Mouse (Mus musculus): Measurements from ENCODE around the gene Cyb561d2. TPM values are rescaled to one million over a fixed set of nuclear protein-coding genes. Genes with fewer than 3 reads are reported as not detected.

Cyb561d2 gene
- total and polyA plus RNA-seq, 3 experiments: 23.8 to 37.8 (median 35.7) TPM

- dilution Hi-C loops (cut with MboI; ENCODE audit: extremely low pct_ligation_motif_present, extremely low pct_unique_long_range_greater_than_20kb, low sequenced_read_pairs) (no loop called here), in situ Hi-C loops (cut with MboI; ENCODE audit: low pct_ligation_motif_present, low pct_unique_long_range_greater_than_20kb, low sequenced_read_pairs) (no loop called here)
- no peak overlapping the region for H3K9ac ChIP-seq (ENCODE audit: insufficient read depth, low read depth)
- H3K4me3 ChIP-seq (replicated peaks in 1 of 3; ENCODE audit: low read depth in 2 of 3, low read length in 2 of 3, poor library complexity in 1 of 3): no peak overlapping the region
- no peaks in the 10 kb centered on the region for H3K27me3 ChIP-seq (replicated peaks)
- no peak overlapping the region for H3K4me2 ChIP-seq (ENCODE audit: insufficient read depth, low read depth, poor library complexity, severe bottlenecking)
- TF ChIP-seq JUN (IDR thresholded peaks at IDR 0.05; ENCODE audit: insufficient read depth, low read depth, low read length) (no peak), GABPA (IDR thresholded peaks at IDR 0.05; ENCODE audit: insufficient replicate concordance, low read depth, low read length) (no peak), MAFK (IDR thresholded peaks at IDR 0.05; ENCODE audit: insufficient replicate concordance, low read length) (no peak), MAX (IDR thresholded peaks at IDR 0.05; ENCODE audit: low read length) (no peak), PAX5 (IDR thresholded peaks at IDR 0.05; ENCODE audit: low read length) (no peak), ZC3H11A (IDR thresholded peaks at IDR 0.05; ENCODE audit: low read depth, low read length) (no peak), POLR2AphosphoS2 (IDR thresholded peaks at IDR 0.05; ENCODE audit: low read depth, low read length) (no peak), TBP (conservative IDR thresholded peaks at IDR 0.05; ENCODE audit: low read depth, low read length) (no peak), ZKSCAN1 (IDR thresholded peaks at IDR 0.05; ENCODE audit: borderline replicate concordance, low read depth, low read length) (no peak), NRF1 (IDR thresholded peaks at IDR 0.05; ENCODE audit: low read depth, low read length) (no peak), NELFE (IDR thresholded peaks at IDR 0.05; ENCODE audit: low read depth, low read length) (no peak), JUND (conservative IDR thresholded peaks at IDR 0.05; ENCODE audit: low read depth, low read length) (no peak), ETS1 (conservative IDR thresholded peaks at IDR 0.05; ENCODE audit: low read depth, low read length) (no peak), CHD1 (IDR thresholded peaks at IDR 0.05; ENCODE audit: low read depth, low read length) (no peak), MAZ (IDR thresholded peaks at IDR 0.05; ENCODE audit: low read depth, low read length) (no peak), EP300 (IDR thresholded peaks at IDR 0.05; ENCODE audit: low read length) (no peak), KAT2A (IDR thresholded peaks at IDR 0.05; ENCODE audit: insufficient replicate concordance, low read length) (no peak), ELF1 (IDR thresholded peaks at IDR 0.05; ENCODE audit: low read depth, low read length) (no peak), CHD2 (IDR thresholded peaks at IDR 0.05; ENCODE audit: low read length) (no peak)
- peaks cover 17 to 43% of the 10 kb centered on the region in 2 experiments for H3K4me1 ChIP-seq (ENCODE audit: control insufficient read depth in 1 of 2, insufficient read depth in 2 of 2)
- no peaks in the 10 kb centered on the region for H3K79me2 ChIP-seq (replicated peaks; ENCODE audit: control insufficient read depth, extremely low read depth, insufficient read depth, poor library complexity, severe bottlenecking)
- no peak for DNase-seq (ENCODE audit: extremely low read depth)
- no peak overlapping the region for H3K27ac ChIP-seq (ENCODE audit: insufficient read depth, low read depth)
- no peaks in the 10 kb centered on the region for H3K9me3 ChIP-seq (replicated peaks; ENCODE audit: low read length)
- H3K36me3 ChIP-seq (replicated peaks in 1 of 2; ENCODE audit: control insufficient read depth in 1 of 2, insufficient read depth in 1 of 2, low read length in 1 of 2): peaks cover 8 to 24% of the 10 kb centered on the region in 2 experiments
These were observed 37.3 kb upstream of the Cyb561d2 start for GRCm38 (mm10) chr9:107579023-107579900.

DNA sequence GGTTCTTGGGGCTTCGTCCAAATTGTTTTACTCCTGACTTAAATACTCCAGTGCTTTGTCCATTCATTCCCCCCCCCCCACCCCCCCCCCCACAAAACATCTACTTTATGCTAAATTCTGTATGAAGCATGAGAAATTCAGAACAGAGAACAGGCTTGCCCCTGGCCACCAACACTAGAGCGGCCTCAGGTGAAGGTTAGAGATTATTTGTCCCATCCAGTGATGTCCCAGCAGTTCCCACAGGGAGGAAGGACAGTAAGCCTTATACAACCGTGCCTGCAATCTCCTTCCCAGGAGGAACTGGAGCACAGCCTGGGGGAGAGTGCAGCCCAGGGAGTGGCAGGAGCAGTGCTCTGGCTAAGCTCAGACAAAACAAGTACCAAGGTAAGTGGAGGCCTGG, 36.6 kb upstream of the Cyb561d2 start, which contains the start of gene Naa80:
Naa80 (plus strand) TSS at position 301 of the 400 bp plus-strand sequence.
- peaks cover 17 to 43% of the 10 kb centered on the region in 2 experiments for H3K4me1 ChIP-seq (ENCODE audit: control insufficient read depth in 1 of 2, insufficient read depth in 2 of 2)
- no peak for DNase-seq (ENCODE audit: extremely low read depth)
- H3K36me3 ChIP-seq (replicated peaks in 1 of 2; ENCODE audit: control insufficient read depth in 1 of 2, insufficient read depth in 1 of 2, low read length in 1 of 2): peaks cover 8 to 20% of the 10 kb centered on the region in 2 experiments
- TF ChIP-seq TCF12 (IDR thresholded peaks at IDR 0.05; ENCODE audit: low read depth, low read length) (no peak), E2F4 (IDR thresholded peaks at IDR 0.05; ENCODE audit: insufficient replicate concordance, low read depth, low read length) (no peak), USF1 (IDR thresholded peaks at IDR 0.05; ENCODE audit: low read depth, low read length) (no peak), SMC3 (IDR thresholded peaks at IDR 0.05; ENCODE audit: low read depth, low read length) (no peak), GABPA (IDR thresholded peaks at IDR 0.05; ENCODE audit: insufficient replicate concordance, low read depth, low read length) (no peak), JUN (IDR thresholded peaks at IDR 0.05; ENCODE audit: insufficient read depth, low read depth, low read length) (no peak), ETS1 (conservative IDR thresholded peaks at IDR 0.05; ENCODE audit: low read depth, low read length) (no peak), CHD1 (IDR thresholded peaks at IDR 0.05; ENCODE audit: low read depth, low read length) (no peak), KAT2A (IDR thresholded peaks at IDR 0.05; ENCODE audit: insufficient replicate concordance, low read length) (no peak), MXI1 (IDR thresholded peaks at IDR 0.05; ENCODE audit: low read depth, low read length) (no peak), PAX5 (IDR thresholded peaks at IDR 0.05; ENCODE audit: low read length) (no peak), ZKSCAN1 (IDR thresholded peaks at IDR 0.05; ENCODE audit: borderline replicate concordance, low read depth, low read length) (no peak), RAD21 (IDR thresholded peaks at IDR 0.05; ENCODE audit: low read depth, low read length) (no peak), ELF1 (IDR thresholded peaks at IDR 0.05; ENCODE audit: low read depth, low read length) (no peak), MAX (IDR thresholded peaks at IDR 0.05; ENCODE audit: low read length) (no peak), BHLHE40 (IDR thresholded peaks at IDR 0.05; ENCODE audit: low read depth, low read length) (no peak), EP300 (IDR thresholded peaks at IDR 0.05; ENCODE audit: low read length) (no peak), MYC (IDR thresholded peaks at IDR 0.05; ENCODE audit: low read depth, low read length) (no peak), CHD2 (IDR thresholded peaks at IDR 0.05; ENCODE audit: low read length) (no peak), IRF4 (IDR thresholded peaks at IDR 0.05; ENCODE audit: low read depth, low read length) (no peak)
- in situ Hi-C loops (cut with MboI; ENCODE audit: low pct_ligation_motif_present, low pct_unique_long_range_greater_than_20kb, low sequenced_read_pairs): no loop called here
- H3K27ac ChIP-seq (ENCODE audit: insufficient read depth, low read depth): no peak within 1 kb of the TSS
- no peaks in the 10 kb centered on the region for H3K79me2 ChIP-seq (replicated peaks; ENCODE audit: control insufficient read depth, extremely low read depth, insufficient read depth, poor library complexity, severe bottlenecking)
- dilution Hi-C loops (cut with MboI; ENCODE audit: extremely low pct_ligation_motif_present, extremely low pct_unique_long_range_greater_than_20kb, low sequenced_read_pairs): no loop called here
- H3K4me2 ChIP-seq (ENCODE audit: insufficient read depth, low read depth, poor library complexity, severe bottlenecking): no peak within 1 kb of the TSS
- no peak within 1 kb of the TSS for H3K4me3 ChIP-seq (replicated peaks in 1 of 3; ENCODE audit: low read depth in 2 of 3, low read length in 2 of 3, poor library complexity in 1 of 3)
- H3K9ac ChIP-seq (ENCODE audit: insufficient read depth, low read depth): no peak within 1 kb of the TSS
- no peaks in the 10 kb centered on the region for H3K27me3 ChIP-seq (replicated peaks)
- H3K9me3 ChIP-seq (replicated peaks; ENCODE audit: low read length): no peaks in the 10 kb centered on the region

All from CH12.LX (cell line).